Mouse (Mus musculus) mouse embryonic stem cell (cell line): ENCODE results near the gene Dhx36.

Experiments used
- in situ Hi-C, 2 experiments: fragments of 300-500 bp; cut with MboI; formaldehyde crosslinking; loops; 1 replicate in 1 of 2; 3 replicates in 1 of 2; pipeline ENCODE4 v1.14.3; 2019 to 2020; ENCODE audit warnings: low sequenced_read_pairs in 2 of 2, low pct_unique_long_range_greater_than_20kb in 1 of 2, mixed read lengths in 1 of 2; ENCODE audit not compliant: unreplicated experiment in 1 of 2

Dhx36 gene

DNA sequence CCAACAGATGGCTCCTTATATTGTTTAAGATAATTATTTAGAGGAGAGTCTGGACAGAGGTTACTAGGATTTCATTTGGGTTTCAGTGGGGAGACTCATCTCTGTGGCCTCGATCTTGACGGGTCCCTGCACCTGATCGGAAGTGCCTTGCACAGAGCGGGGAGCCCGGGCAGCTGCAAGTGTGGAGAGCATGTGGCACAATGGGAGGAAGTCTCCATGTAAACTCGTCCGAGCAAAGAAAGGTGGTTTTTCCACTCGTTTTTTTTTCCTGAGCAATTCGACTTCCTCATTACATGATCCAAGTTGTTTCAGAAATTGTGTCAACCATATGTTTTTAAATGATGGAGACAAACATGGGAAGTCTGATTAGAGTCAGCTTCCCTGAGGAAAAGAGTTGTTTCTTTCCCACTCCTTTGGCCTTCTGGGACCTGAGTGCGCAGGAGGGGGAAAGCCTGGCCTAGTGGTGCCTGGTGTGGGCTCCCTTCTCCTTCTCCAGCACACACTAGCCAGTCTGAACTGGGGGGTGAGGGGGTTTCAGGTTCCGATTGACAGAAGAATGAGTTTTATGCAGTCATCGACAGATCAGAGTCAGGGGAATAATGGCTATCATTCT is 63.1 kb downstream of the Dhx36 start:
- in situ Hi-C loops: no loop called here

DNA sequence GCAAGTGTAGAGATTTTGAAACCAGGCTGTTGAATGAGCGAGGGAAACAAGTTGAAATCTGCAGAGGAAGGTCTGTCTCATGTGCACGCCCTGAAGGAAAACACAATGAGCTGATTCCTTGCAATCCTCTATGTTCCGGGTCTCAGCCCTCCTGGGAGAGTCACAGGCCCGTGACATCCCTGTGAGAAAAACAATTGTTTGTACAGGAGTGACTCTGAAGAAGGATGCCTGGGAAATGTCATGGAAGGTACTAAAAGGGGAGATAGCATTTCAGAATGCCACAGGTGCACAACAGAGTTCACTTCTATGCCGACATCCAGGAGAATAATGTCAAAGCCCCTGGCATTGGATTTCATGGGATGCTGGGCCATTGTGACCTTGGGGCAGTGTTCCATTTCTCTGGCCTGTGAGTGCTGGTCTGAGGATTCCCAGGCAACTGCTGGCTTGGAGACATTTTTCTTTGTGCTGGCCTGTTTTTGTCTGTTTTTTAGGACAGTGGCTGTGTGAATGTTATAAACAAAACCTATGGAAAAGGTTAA is 66.3 kb downstream of the Dhx36 start:
- in situ Hi-C loops: no loop called here

DNA sequence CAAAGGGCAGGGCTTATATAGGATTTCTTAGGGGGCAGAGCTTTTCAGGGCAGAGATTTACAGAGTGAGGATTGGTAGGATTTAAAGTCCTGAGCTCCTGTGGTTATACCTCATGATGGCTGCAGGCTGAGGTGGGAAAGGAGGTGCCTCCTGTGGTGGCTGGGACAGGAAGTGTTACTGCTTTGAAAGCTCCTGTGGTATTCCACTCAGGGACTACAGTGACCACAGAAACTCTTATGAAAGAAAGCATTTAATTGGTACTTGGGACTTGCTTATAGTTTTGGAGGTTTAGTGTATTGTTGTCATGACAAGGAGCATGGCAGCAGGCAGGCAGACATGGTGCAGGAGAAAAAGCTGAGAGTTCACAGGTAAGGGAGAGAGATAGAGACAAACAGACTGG is 70.9 kb downstream of the Dhx36 start:
- in situ Hi-C loops: no loop called here

DNA sequence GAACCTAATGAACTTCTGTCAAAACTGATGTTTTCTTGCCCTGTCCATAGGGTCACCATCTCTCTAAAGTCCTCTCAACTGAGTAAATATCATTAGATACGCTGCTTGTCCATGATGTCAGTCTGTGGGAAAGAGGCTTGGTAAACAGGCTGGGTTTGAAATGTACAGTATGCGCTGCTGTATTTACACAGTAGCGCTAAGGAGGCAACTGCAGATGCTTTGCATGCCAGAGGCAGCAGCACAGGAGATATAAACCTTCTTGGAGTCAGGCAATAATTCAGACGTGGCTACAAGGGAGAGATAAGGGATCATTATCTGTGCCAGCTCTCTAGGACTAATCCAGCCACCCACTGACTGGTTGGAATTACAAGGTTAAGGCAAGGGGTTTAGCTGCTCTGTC is 73.1 kb downstream of the Dhx36 start:
- in situ Hi-C loops: no loop called here

DNA sequence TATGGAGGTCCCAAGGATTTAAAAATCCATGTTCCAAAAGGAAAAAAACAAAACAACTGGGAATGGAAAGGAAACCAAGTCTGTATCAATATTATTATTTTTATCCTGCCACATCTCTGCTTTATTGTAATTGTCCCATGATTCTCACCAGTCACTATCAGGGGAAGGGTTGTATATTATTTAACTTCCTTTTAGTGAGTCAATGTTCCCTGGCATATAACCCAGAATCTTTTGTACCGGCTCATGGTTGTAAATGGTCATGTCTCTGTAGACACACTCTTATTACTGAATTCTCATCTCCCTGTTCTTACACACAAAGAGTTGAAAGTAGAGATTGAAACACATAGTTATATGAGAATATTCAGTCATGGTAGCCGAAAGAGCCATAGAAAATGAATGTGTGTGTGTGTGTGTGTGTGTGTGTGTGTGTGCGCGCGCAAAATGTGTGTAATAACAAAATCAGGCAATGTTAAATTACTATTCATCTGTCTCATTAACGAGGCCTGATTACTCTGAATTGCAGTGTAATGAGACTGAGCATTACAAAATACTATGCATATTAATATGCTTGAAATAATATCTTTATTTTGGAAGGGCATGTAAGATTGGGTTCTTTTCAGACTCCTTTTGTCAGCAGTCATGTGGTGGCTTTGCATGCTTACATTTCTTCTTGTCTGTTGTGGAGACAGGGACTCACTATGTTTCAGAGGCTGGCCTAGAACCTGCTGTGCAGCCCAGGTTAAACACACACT is 88.2 kb downstream of the Dhx36 start:
- in situ Hi-C loops: no loop called here
